Mouse (Mus musculus) brain, embryonic 14.5 days (tissue): ENCODE results near the gene Mogs.

Source experiments
- CTCF ChIP-seq: fragments of 200-500 bp; IDR thresholded peaks from 2 replicates; pipeline ENCODE4 v1.5.1; 2012; ENCODE audit warnings: inconsistent platforms, mild to moderate bottlenecking, moderate library complexity, borderline replicate concordance; ENCODE audit not compliant: insufficient read depth, insufficient read length; ENCODE audit errors: extremely low read depth
- POLR2A ChIP-seq: fragments of 200-500 bp; IDR thresholded peaks from 2 replicates; pipeline ENCODE4 v1.6.1; 2012; ENCODE audit warnings: mild to moderate bottlenecking, inconsistent platforms, borderline replicate concordance; ENCODE audit not compliant: poor library complexity, insufficient read depth, insufficient read length, severe bottlenecking; ENCODE audit errors: extremely low read depth

- TF ChIP-seq POLR2A (no peak), CTCF (no peak)
Measured at GRCm38 (mm10) chr6:83086121-83087035, 28.9 kb upstream of the Mogs start, which contains the start of gene Lbx2.
